Mouse (Mus musculus): ENCODE data around the gene L2hgdh. TPM values are rescaled to one million over a fixed set of nuclear protein-coding genes. Genes with fewer than 3 reads are reported as not detected.

The L2hgdh gene
- polyA plus RNA-seq, 1 experiment from 2014 or later: 9.0 TPM

DNA sequence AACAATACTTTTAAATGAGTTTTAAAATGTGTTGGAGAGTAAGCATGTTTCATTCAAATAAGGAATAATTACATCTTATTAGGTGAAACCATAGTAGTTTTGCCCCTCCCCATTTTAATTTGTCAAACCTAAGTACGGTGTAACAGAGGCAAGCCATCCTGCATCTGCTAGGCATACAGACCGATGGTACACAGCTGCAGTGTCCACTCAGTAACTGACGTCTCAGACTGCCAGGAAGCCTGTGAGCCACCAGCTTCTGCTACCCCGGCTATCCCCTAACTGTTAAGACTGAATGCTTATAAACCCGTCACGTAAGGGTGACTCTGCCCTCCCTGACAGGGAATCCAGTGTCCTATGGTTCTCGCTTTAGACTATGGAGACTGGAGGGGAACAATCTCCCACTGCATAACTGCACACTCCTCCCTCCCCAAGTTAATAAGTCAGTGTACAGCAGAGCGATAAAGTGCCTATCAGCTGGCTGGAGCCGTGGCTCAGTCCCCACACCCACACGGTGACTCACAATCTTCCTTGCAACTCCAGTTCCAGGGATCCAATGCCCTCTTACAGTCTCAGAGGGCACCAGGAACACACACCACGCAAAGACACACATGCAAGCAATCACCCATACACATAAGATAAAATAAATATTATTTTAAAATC, 19.7 kb downstream of the L2hgdh start:
- Histone ChIP-seq H3K36me3 (ENCODE audit: control insufficient read depth, insufficient read depth, low read length) (peaks cover 6% of the 10 kb centered on the region; the same call in 1 of the 2 replicates), H3K9me3 (replicated peaks; ENCODE audit: control insufficient read depth, low read length) (no peaks in the 10 kb centered on the region), H3K9ac (ENCODE audit: low read length) (no peak overlapping the region), H3K4me2 (ENCODE audit: low read length) (no peak overlapping the region), H3K4me3 (ENCODE audit: low read depth, low read length) (no peak overlapping the region), H3K27ac (ENCODE audit: low read depth, low read length) (no peak overlapping the region), H3K4me1 (ENCODE audit: control insufficient read depth, insufficient read depth, low read length) (no peaks in the 10 kb centered on the region), H3K27me3 (replicated peaks; ENCODE audit: control insufficient read depth, insufficient read depth, low read length) (no peaks in the 10 kb centered on the region)
- WGBS: 92% methylated on average over 11 of the region's 11 CpGs
- DNase-seq (ENCODE audit: low spot score) (no peak), ATAC-seq (no peak)

GRCm38 (mm10) chr12:69698352-69698751, 26.3 kb downstream of the L2hgdh start:
- Histone ChIP-seq H3K36me3 (ENCODE audit: control insufficient read depth, insufficient read depth, low read length) (0 out of 2 replicates have a peak, but pooled peaks cover 5% of the 10 kb centered on the region), H3K9me3 (replicated peaks; ENCODE audit: control insufficient read depth, low read length) (no peaks in the 10 kb centered on the region), H3K27ac (ENCODE audit: low read depth, low read length) (no peak overlapping the region), H3K27me3 (replicated peaks; ENCODE audit: control insufficient read depth, insufficient read depth, low read length) (no peaks in the 10 kb centered on the region), H3K4me2 (ENCODE audit: low read length) (no peak overlapping the region), H3K9ac (ENCODE audit: low read length) (no peak overlapping the region), H3K4me3 (ENCODE audit: low read depth, low read length) (no peak overlapping the region), H3K4me1 (ENCODE audit: control insufficient read depth, insufficient read depth, low read length) (no peaks in the 10 kb centered on the region)
- DNase-seq (ENCODE audit: low spot score) (no peak), ATAC-seq (no peak)
- WGBS: 88% methylated on average over 6 of the region's 6 CpGs

DNA sequence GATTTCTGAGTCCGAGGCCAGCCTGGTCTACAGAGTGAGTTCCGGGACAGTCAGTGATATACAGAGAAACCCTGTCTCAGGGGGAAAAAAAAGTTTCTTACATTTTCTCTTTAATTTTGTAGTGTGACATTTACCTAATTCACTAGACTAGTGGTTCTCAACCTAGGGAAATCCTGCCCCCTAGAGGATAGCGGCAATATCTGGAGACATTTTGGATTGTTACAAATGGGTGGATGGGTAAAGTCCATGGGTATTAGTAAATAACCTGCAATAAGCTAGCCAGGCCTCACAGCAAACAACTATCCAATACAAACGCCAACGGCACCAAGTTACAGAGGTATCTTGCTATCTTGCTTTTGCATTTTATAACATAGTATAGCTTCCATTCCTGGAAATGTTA, 27.9 kb downstream of the L2hgdh start:
- H3K27ac ChIP-seq (ENCODE audit: low read depth, low read length): no peak overlapping the region
- ATAC-seq (no peak), DNase-seq (ENCODE audit: low spot score) (peak; percentile 75)
- no peak overlapping the region for H3K4me2 ChIP-seq (ENCODE audit: low read length)
- WGBS: 78% methylated on average over 5 of the region's 5 CpGs
- no peak overlapping the region for H3K4me3 ChIP-seq (ENCODE audit: low read depth, low read length)
- no peak overlapping the region for H3K9ac ChIP-seq (ENCODE audit: low read length)
- no peaks in the 10 kb centered on the region for H3K4me1 ChIP-seq (ENCODE audit: control insufficient read depth, insufficient read depth, low read length)
- peaks cover 5% of the 10 kb centered on the region; the same call in 1 of the 2 replicates for H3K36me3 ChIP-seq (ENCODE audit: control insufficient read depth, insufficient read depth, low read length)
- H3K27me3 ChIP-seq (replicated peaks; ENCODE audit: control insufficient read depth, insufficient read depth, low read length): no peaks in the 10 kb centered on the region
- H3K9me3 ChIP-seq (replicated peaks; ENCODE audit: control insufficient read depth, low read length): no peaks in the 10 kb centered on the region

- no peaks in the 10 kb centered on the region for H3K27me3 ChIP-seq (replicated peaks; ENCODE audit: control insufficient read depth, insufficient read depth, low read length)
- H3K9ac ChIP-seq (ENCODE audit: low read length): no peak overlapping the region
- no peaks in the 10 kb centered on the region for H3K9me3 ChIP-seq (replicated peaks; ENCODE audit: control insufficient read depth, low read length)
- ATAC-seq (no peak), DNase-seq (ENCODE audit: low spot score) (no peak)
- no peak overlapping the region for H3K27ac ChIP-seq (ENCODE audit: low read depth, low read length)
- no peak overlapping the region for H3K4me3 ChIP-seq (ENCODE audit: low read depth, low read length)
- H3K36me3 ChIP-seq (ENCODE audit: control insufficient read depth, insufficient read depth, low read length): peaks cover under 1% of the 10 kb centered on the region; the same call in 1 of the 2 replicates
- 79% methylated on average over 17 of the region's 17 CpGs for WGBS
- no peaks in the 10 kb centered on the region for H3K4me1 ChIP-seq (ENCODE audit: control insufficient read depth, insufficient read depth, low read length)
- H3K4me2 ChIP-seq (ENCODE audit: low read length): no peak overlapping the region
Observed at GRCm38 (mm10) chr12:69693471-69693870, 31.2 kb downstream of the L2hgdh start.

- DNase-seq (ENCODE audit: low spot score): no peak
- whole genome bisulfite sequencing: 92% methylated on average over 4 of the region's 4 CpGs
- no peak overlapping the region for H3K4me2 ChIP-seq (ENCODE audit: low read length)
- no peak overlapping the region for H3K9ac ChIP-seq (ENCODE audit: low read length)
- no peak for ATAC-seq
- H3K27me3 ChIP-seq (replicated peaks; ENCODE audit: control insufficient read depth, insufficient read depth, low read length): no peaks in the 10 kb centered on the region
- no peak overlapping the region for H3K4me3 ChIP-seq (ENCODE audit: low read depth, low read length)
- no peaks in the 10 kb centered on the region for H3K9me3 ChIP-seq (replicated peaks; ENCODE audit: control insufficient read depth, low read length)
- H3K4me1 ChIP-seq (ENCODE audit: control insufficient read depth, insufficient read depth, low read length): no peaks in the 10 kb centered on the region
- no peaks in the 10 kb centered on the region; the same call in 1 of the 2 replicates for H3K36me3 ChIP-seq (ENCODE audit: control insufficient read depth, insufficient read depth, low read length)
- no peak overlapping the region for H3K27ac ChIP-seq (ENCODE audit: low read depth, low read length)
Observed at GRCm38 (mm10) chr12:69690714-69691113, 34.0 kb downstream of the L2hgdh start.

DNA sequence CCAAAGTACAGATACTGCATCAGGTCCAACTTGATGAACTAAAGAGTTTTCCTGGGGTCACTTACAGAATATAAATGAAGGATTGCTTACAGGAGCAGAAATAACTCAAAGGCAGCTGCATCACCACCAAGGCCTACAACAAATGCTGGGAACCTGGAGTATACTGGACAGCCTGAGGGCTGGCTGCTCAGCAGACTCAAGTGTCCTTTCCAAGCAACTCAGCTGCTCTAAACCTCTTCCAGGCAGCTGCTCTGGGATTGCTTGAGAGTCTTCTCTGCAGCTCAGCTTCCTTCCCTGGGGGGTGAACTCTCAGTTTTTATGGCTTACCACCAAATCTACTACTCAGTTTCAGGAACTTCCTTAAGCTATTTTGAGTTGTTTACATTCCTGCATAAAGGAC, 35.6 kb downstream of the L2hgdh start:
- Histone ChIP-seq H3K9me3 (replicated peaks; ENCODE audit: control insufficient read depth, low read length) (no peaks in the 10 kb centered on the region), H3K27me3 (replicated peaks; ENCODE audit: control insufficient read depth, insufficient read depth, low read length) (no peaks in the 10 kb centered on the region), H3K36me3 (ENCODE audit: control insufficient read depth, insufficient read depth, low read length) (no peaks in the 10 kb centered on the region; the same call in 1 of the 2 replicates), H3K4me3 (ENCODE audit: low read depth, low read length) (no peak overlapping the region), H3K4me2 (ENCODE audit: low read length) (no peak overlapping the region), H3K9ac (ENCODE audit: low read length) (no peak overlapping the region), H3K4me1 (ENCODE audit: control insufficient read depth, insufficient read depth, low read length) (no peaks in the 10 kb centered on the region), H3K27ac (ENCODE audit: low read depth, low read length) (no peak overlapping the region)
- no peak for DNase-seq (ENCODE audit: low spot score)
- ATAC-seq: no peak

- H3K9me3 ChIP-seq (replicated peaks; ENCODE audit: control insufficient read depth, low read length): no peaks in the 10 kb centered on the region
- no peak for ATAC-seq
Observed at GRCm38 (mm10) chr12:69688368-69688767, 36.3 kb downstream of the L2hgdh start.

GRCm38 (mm10) chr12:69683537-69683936, 41.1 kb downstream of the L2hgdh start:
- no peaks in the 10 kb centered on the region for H3K27me3 ChIP-seq (replicated peaks; ENCODE audit: control insufficient read depth, insufficient read depth, low read length)
- WGBS: 24% methylated on average over 10 of the region's 10 CpGs
- ATAC-seq: no peak

More at GRCm38 (mm10) chr12:69688368-69688767, 36.3 kb downstream of the L2hgdh start:
- Histone ChIP-seq H3K27ac (ENCODE audit: low read depth, low read length) (no peak overlapping the region), H3K27me3 (replicated peaks; ENCODE audit: control insufficient read depth, insufficient read depth, low read length) (no peaks in the 10 kb centered on the region), H3K9ac (ENCODE audit: low read length) (no peak overlapping the region), H3K4me2 (ENCODE audit: low read length) (no peak overlapping the region), H3K36me3 (ENCODE audit: control insufficient read depth, insufficient read depth, low read length) (no peaks in the 10 kb centered on the region; the same call in 1 of the 2 replicates), H3K4me1 (ENCODE audit: control insufficient read depth, insufficient read depth, low read length) (no peaks in the 10 kb centered on the region), H3K4me3 (ENCODE audit: low read depth, low read length) (no peak overlapping the region)
- DNase-seq (ENCODE audit: low spot score): peak; percentile 41
- WGBS: 45% methylated on average over 2 of the region's 2 CpGs

DNA sequence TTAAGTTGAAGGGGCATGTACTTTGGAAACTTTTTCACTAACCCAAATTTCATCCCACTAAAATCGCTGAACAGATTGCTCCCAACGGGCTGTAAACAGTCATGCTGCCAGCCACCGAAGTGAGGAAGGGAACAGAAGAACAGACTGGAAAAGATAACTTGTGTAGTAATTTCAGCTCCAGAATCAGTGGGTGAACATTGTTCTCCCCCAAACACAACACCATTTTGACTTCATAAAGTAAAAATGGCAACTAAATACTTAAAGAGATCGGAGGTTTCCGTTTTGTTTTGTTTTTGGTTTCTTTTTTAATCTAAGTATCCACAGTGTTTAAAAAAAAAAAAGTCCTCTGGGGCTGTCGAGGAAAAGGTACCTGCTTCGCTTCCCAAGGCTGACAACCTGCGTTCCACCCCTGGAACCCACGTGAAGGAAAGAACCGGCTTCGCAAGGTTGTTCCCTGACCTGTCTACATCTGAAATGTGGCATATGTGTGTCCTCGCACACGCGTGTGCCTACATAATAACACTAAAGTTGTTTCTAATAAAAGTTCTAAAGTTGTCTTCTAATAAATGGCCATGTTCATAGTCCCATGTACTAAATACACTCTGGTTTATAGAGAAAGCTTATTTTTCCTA, 41.8 kb downstream of the L2hgdh start:
- Histone ChIP-seq H3K9me3 (replicated peaks; ENCODE audit: control insufficient read depth, low read length) (no peaks in the 10 kb centered on the region), H3K4me1 (ENCODE audit: control insufficient read depth, insufficient read depth, low read length) (peaks cover 8% of the 10 kb centered on the region; the same call in 1 of the 2 replicates), H3K27ac (ENCODE audit: low read depth, low read length) (no peak overlapping the region), H3K36me3 (ENCODE audit: control insufficient read depth, insufficient read depth, low read length) (no peaks in the 10 kb centered on the region), H3K27me3 (replicated peaks; ENCODE audit: control insufficient read depth, insufficient read depth, low read length) (no peaks in the 10 kb centered on the region), H3K4me2 (ENCODE audit: low read length) (peak overlapping the region; percentile 77), H3K9ac (ENCODE audit: low read length) (no peak overlapping the region), H3K4me3 (ENCODE audit: low read depth, low read length) (peak overlapping the region; percentile 90; the same call in 1 of the 2 replicates)
- 51% methylated on average over 14 of the region's 14 CpGs for WGBS
- DNase-seq (ENCODE audit: low spot score): peak; percentile 13
- ATAC-seq: no peak

More at GRCm38 (mm10) chr12:69683537-69683936, 41.1 kb downstream of the L2hgdh start:
- Histone ChIP-seq H3K4me3 (ENCODE audit: low read depth, low read length) (no peak overlapping the region), H3K36me3 (ENCODE audit: control insufficient read depth, insufficient read depth, low read length) (no peaks in the 10 kb centered on the region), H3K27ac (ENCODE audit: low read depth, low read length) (no peak overlapping the region), H3K9ac (ENCODE audit: low read length) (no peak overlapping the region), H3K9me3 (replicated peaks; ENCODE audit: control insufficient read depth, low read length) (no peaks in the 10 kb centered on the region), H3K4me2 (ENCODE audit: low read length) (no peak overlapping the region), H3K4me1 (ENCODE audit: control insufficient read depth, insufficient read depth, low read length) (peaks cover 8% of the 10 kb centered on the region; the same call in 1 of the 2 replicates)
- peak; percentile 82 for DNase-seq (ENCODE audit: low spot score)
